Mouse (Mus musculus): Measurements from ENCODE around the gene Sema6b.
"Not testable (repeated sequence)": the region's sequence is repeated elsewhere in the genome, so short reads cannot be mapped to it uniquely, and the experiment has no call there.

The Sema6b gene

GRCm38 (mm10) chr17:56119431-56119830 is 20.7 kb downstream of the Sema6b start:
- no peak for DNase-seq (ENCODE audit: low spot score in 2 of 2)

- no peak for DNase-seq (ENCODE audit: low spot score in 2 of 2)
These were observed 22.9 kb downstream of the Sema6b start, which contains the start of gene Plin5 for GRCm38 (mm10) chr17:56117251-56117710. Gene Plin5, minus strand, starts transcription at chr17:56117596.

DNA sequence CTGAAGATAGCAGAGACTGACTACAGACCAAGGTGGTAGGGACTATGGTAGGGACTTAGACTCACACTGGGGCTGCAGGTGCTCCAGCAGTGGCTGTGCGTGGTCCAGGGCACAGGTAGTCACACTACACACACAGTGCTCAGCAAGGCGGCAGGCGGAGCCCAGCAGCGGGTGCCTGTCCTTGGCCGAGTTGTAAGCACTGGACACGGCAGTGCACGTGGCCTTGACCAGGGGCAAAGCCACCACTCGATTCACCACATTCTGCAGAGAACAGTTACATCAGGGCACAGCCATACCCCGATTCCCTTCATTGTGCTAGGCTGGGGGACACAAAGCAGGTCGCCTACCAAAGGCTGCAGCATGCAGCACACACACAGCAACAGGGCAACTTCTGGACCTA is 23.9 kb downstream of the Sema6b start:
- DNase-seq (ENCODE audit: low spot score in 2 of 2) = no peak

DNA sequence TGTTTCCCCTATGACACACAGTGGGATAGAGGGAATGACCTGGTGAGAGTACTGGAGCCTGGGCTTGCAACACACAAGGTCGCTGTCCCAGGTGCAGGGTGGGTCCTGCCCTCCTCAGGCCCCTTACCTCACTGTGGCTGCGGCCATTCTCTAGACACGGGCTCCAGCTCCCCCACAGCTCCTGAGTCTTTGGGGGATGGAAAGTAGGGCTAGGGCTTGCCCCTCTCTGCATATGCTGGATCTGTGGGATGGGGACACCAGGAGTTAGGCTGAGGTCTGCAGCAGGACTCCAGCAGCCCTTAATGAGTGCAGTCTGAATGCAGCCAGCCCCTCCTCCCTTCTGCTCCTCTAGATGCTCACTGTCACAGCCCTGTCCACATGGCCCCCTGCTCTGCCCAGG is 27.4 kb downstream of the Sema6b start:
- DNase-seq (ENCODE audit: low spot score in 2 of 2) = no peak

GRCm38 (mm10) chr17:56111864-56112263 is 28.3 kb downstream of the Sema6b start:
- DNase-seq (ENCODE audit: low spot score in 2 of 2) = peak in 1 of 2 experiments; percentile 51

- DNase-seq (ENCODE audit: low spot score in 2 of 2) = no peak
These were observed 29.1 kb downstream of the Sema6b start for GRCm38 (mm10) chr17:56111021-56111420.

DNA sequence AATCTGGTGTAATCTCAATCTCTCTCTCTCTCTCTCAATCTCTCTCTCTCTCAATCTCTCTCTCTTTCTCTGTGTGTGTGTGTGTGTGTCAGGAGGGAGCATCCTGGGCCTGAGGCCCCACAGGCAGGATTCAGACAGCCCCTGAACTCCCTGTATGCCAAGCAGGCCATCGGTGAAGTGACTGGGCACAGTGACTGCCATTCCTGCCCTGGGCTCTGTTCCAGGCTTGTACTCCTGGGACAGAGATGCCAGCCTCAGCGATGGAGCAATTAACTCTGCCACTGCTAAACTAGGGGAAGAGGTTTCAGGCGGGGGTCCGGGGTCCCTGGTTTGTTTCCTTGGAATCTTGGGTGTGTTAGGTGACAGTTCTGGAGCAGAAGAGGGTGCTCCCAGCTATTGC is 29.6 kb downstream of the Sema6b start:
- DNase-seq (ENCODE audit: low spot score in 2 of 2) = no peak

- no peak for DNase-seq (ENCODE audit: low spot score in 2 of 2)
These were observed 30.7 kb downstream of the Sema6b start, which contains the start of gene Plin4 for GRCm38 (mm10) chr17:56109219-56110051. Gene Plin4, minus strand, starts transcription at chr17:56109803.

- DNase-seq (ENCODE audit: low spot score in 2 of 2) = no peak
These were observed 31.7 kb downstream of the Sema6b start for GRCm38 (mm10) chr17:56108334-56109044.

DNA sequence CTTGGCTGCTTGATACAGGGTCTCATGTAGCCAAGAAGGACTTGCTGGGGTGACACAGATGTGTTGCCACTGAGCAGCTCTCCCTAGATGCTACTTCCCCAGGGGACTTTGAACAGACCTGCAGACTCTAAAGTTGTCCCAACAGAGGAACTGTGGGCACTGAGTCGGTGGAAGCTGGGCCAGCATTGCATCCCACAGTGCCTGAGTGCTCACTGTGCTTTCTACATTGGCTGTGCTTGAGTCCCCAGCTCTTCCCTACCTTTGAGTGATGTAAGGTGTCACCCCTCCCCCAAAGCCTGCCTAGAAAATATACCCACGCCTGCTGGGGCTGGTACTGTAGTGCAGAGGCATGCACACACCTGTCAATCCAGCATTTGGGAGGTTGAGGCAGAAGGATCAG is 32.4 kb downstream of the Sema6b start:
- no peak for DNase-seq (ENCODE audit: low spot score in 2 of 2)

- no peak for DNase-seq (ENCODE audit: low spot score in 2 of 2)
These were observed 33.2 kb downstream of the Sema6b start for GRCm38 (mm10) chr17:56106981-56107380.

DNA sequence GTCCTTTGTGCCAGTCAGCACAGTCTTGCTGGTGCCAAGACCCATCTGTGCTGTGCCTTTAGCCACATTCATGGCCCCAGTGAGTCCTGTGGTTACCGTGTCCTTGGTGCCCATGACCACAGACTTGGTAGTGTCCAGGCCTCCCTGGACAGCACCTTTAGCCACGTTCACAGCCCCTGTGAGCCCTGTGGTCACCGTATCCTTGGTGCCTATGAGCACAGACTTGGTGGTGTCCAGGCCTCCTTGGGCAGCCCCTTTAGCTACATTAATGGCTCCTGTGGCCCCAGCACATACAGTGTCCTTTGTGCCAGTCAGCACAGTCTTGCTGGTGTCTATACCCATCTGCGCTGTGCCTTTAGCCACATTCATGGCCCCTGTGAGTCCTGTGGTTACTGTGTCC is 33.7 kb downstream of the Sema6b start:
- DNase-seq (ENCODE audit: low spot score in 2 of 2) = not testable (repeated sequence)

GRCm38 (mm10) chr17:56104821-56105220 is 35.3 kb downstream of the Sema6b start:
- DNase-seq (ENCODE audit: low spot score in 2 of 2) = not testable (repeated sequence)

DNA sequence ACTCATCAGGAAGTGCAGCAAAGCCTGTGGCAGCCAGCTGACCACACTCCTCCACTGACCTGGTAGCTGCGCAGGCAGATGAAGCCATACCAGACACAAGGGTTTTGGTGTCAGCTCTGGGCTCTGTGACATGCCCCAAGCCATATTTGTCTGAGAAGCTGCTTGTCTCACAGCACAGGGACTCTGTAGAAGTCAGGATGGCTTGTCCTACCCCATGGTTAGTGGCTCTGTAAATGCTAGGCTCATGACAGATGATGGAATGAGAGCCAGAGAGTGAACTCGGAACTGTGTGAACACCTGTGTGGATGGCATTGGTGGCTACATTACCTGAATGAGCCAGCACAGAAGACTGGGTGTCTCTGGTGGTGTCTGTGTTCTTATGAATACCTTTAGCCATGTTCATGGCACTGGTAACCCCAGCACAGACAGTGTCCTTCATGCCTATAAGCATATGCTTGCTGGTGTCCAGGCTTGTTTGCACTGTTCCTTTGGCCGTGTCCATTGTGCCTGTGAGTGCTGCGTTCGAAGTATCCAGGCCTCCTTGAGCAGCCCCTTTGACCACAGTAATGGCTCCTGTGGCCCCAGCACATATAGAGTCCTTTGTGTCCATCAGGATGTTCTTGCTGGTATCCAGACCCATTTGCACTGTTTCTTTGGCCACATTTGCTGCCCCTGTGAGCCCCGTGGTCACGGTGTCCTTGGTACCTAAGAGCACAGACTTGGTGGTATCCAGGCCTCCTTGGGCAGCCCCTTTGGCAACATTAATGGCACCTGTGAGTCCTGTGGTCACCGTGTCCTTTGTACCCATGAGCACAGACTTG is 36.5 kb downstream of the Sema6b start:
- no peak for DNase-seq (ENCODE audit: low spot score in 2 of 2)

- DNase-seq (ENCODE audit: low spot score in 2 of 2) = no peak
These were observed 37.2 kb downstream of the Sema6b start for GRCm38 (mm10) chr17:56102927-56103326.

- DNase-seq (ENCODE audit: low spot score in 2 of 2) = no peak
These were observed 38.0 kb downstream of the Sema6b start for GRCm38 (mm10) chr17:56102158-56102557.

DNA sequence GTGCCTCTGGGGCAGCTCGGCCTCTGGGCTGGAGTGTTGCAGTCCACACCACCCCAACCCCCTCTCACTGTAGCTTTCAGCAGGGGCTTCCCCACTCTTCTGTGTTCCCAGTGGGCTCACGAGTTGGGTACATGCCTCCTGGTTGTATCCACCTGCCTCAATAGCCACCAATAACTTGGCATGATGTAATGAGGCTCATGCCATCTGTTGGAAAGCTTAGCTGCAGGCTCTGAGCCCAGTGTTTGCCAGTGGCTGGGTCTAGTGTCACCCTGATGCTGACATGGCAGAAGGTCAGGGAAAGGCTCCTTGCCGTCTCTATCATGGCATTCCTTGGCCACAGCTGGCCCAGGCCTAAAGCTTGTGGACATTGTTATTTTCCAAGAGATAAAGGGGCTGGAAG is 39.3 kb downstream of the Sema6b start:
- DNase-seq (ENCODE audit: low spot score in 2 of 2) = no peak

DNA sequence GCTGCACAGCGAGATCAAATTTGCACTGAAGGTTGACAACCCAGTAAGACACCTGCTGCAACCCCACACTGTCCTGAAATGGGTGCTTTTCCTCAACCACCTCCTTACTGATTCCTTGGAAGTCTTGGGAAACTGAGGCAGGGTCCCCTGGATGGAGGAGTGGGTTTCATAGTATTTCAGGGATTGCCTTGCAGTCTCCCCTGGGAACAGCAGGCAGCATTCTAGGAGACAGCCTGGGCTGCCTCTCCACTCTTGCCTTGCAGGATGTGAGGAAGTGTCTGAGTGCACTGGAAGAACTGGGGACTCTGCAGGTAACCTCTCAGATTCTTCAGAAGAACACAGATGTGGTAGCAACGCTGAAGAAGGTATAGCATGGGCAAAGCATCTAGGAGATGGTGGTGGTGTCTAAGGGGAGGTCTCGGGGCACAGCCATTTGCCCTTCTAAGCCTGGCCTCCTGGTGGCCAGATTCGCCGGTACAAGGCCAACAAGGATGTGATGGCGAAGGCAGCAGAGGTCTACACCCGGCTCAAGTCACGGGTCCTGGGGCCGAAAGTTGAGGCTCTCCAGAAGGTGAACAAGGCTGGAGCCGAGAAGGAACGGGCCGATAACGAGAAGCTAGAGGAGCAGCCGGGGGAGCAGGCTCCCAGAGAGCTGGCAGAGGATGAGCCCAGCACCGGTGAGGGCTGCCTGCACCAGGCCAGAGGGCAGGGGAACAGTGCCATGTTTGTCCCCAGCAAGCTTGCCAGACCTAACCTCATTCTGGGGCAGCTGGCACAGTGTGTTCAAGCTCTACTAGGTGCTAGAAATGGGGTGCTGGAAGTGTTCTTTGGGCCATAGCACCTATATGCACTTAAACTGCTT is 41.2 kb downstream of the Sema6b start:
- DNase-seq (ENCODE audit: low spot score in 2 of 2) = no peak

DNA sequence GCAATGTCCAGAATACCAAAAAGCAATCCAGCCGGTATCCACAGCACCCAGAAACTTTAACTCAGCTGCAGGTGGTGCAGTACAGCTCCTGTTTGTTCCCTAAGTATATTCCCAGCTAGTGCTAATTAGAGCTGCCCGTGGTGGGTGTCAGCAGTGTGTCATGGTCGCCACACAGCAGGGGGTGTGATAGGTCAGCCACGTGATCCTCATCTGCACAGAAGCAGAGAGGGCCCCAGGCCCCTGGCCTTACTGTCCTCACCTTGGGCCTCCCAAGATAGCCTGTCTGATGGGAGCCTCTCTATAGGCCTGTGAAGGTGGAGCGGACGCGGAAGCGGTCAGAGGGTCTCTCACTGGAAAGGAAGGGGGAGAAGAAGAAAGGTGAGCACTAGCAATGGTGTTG is 42.0 kb downstream of the Sema6b start:
- no peak for DNase-seq (ENCODE audit: low spot score in 2 of 2)

DNA sequence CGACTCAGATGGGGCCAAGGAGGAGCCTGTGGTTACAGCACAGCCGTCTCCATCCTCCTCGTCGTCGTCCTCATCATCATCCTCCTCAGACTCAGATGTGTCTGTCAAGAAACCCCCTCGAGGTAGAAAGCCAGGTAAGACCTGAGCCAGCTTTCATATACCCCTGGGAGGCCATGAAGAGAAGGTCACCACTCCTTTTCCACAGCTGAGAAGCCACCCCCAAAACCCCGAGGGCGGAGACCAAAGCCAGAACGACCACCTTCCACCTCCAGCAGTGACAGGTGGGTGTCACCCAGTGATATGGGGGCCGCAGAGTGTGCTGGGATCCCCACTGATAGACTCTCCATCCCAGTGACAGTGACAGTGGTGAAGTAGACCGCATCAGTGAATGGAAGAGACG is 43.3 kb downstream of the Sema6b start:
- no peak for DNase-seq (ENCODE audit: low spot score in 2 of 2)

DNA sequence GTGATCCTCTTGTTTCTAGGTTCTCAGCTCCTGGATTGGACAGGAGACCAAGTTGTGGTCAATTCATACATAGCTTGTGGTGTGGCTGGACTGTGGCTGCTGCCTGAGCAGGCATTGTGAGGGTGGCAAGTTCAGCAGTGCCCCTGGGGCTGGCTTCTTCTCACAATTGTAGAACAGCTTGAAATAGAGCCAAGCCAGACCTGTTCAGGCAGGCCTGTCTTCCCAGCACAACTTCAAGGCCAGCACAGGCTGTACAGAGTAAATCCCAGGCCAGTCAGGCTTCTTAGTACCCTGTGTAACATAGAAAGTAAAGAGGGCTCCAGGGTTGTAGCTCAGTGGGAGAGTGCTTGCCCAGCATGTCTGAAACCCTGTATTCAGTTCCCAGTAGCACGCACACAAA is 47.3 kb downstream of the Sema6b start:
- no peak for DNase-seq (ENCODE audit: low spot score in 2 of 2)

Measured in frontal cortex, postnatal 25 days (tissue).